20 mouse cellular contexts compared by ENCODE assay signal in genomic region chr17:12292356-12292755, GRCm38 (mm10). TPM values are rescaled to one million over a fixed set of nuclear protein-coding genes. Genes with fewer than 3 reads are reported as not detected.
DNase-seq lines count a peak whose midpoint lies in the region; ATAC-seq and TF ChIP-seq lines count a peak whose summit lies in the region.
"Had no signal": no experiment of that assay in that cellular context is flagged by ENCODE, and none has a peak within 500 bp of the region (broad histone marks: within the 10 kb centered on the region; RNA-seq: fewer than 3 reads in every experiment).

No protein-coding gene starts in this region.

- H3K4me1 ChIP-seq in midbrain, embryonic 11.5 days (ENCODE audit: control insufficient read depth, insufficient read depth, low read length): peaks cover 6% of the 10 kb centered on the region
- peaks cover 22% of the 10 kb centered on the region for H3K4me1 ChIP-seq in midbrain, embryonic 10.5 days
- peaks cover 31% of the 10 kb centered on the region for H3K4me1 ChIP-seq in embryonic fibroblast, embryonic 13.5 days (ENCODE audit: control insufficient read depth, insufficient read depth, low read length)

- no peak overlapping the region for H3K9ac ChIP-seq in midbrain, embryonic 11.5 days (ENCODE audit: low read length)

- H3K9me3 ChIP-seq in midbrain, embryonic 11.5 days (ENCODE audit: control insufficient read depth, low read length): no peaks in the 10 kb centered on the region
- H3K9me3 ChIP-seq in midbrain, embryonic 10.5 days (replicated peaks): peaks cover 10% of the 10 kb centered on the region

- no peak for TF ChIP-seq POLR2A in embryonic fibroblast, embryonic 13.5 days (IDR thresholded peaks at IDR 0.05; ENCODE audit: low read depth, low read length)

- no peak for TF ChIP-seq CTCF in gastrocnemius, adult 2 months (IDR thresholded peaks at IDR 0.05)
- no peak for TF ChIP-seq CTCF in embryonic fibroblast, embryonic 13.5 days (IDR thresholded peaks at IDR 0.05; ENCODE audit: borderline replicate concordance, insufficient read depth, low read length)

- no peak overlapping the region for H3K4me2 ChIP-seq in midbrain, embryonic 11.5 days

- intact Hi-C loops in gastrocnemius, adult 2 months (cut with DNase I): loop anchor here (2.0 kb wide), 1 partner anchor 24 kb away; no protein-coding TSS in a partner anchor

- no peak for DNase-seq in gastrocnemius, adult 2 months
- DNase-seq in gastrocnemius, adult 18-20 months (ENCODE audit: low spot score): no peak
- DNase-seq in heart, adult 11 months: peak; percentile 72
- no peak for DNase-seq in heart, adult 8-10 months (ENCODE audit: low spot score)
- peak; percentile 69 for DNase-seq in midbrain, embryonic 11.5 days (ENCODE audit: low spot score, missing footprints)
- no peak for DNase-seq in midbrain, embryonic 10.5 days (ENCODE audit: low spot score)
- no peak for DNase-seq in retina, embryonic 14.5 days (ENCODE audit: low spot score)
- DNase-seq: adrenal gland, adult 2 months; adrenal gland, adult 8-10 months; adrenal gland, postnatal 10 days; adrenal gland, postnatal 25 days; adrenal gland, postnatal 36 days; B cell, adult 2 months; cerebellum, adult 11 months; cerebellum, adult 11-12 months had no signal

- no peaks in the 10 kb centered on the region for H3K36me3 ChIP-seq in midbrain, embryonic 11.5 days (ENCODE audit: control insufficient read depth, insufficient read depth, low read length)
- H3K36me3 ChIP-seq in midbrain, embryonic 10.5 days: peaks cover 12% of the 10 kb centered on the region

- H3K4me3 ChIP-seq in gastrocnemius, adult 2 months: no peak overlapping the region
- H3K4me3 ChIP-seq in midbrain, embryonic 11.5 days (ENCODE audit: low read depth, low read length): no peak overlapping the region
- H3K4me3 ChIP-seq in midbrain, embryonic 10.5 days: no peak overlapping the region
- no peak overlapping the region for H3K4me3 ChIP-seq in embryonic fibroblast, embryonic 13.5 days (ENCODE audit: insufficient read depth, low read length)

- WGBS in midbrain, embryonic 11.5 days: 96% methylated on average over 1 of the region's 1 CpGs
- WGBS in midbrain, embryonic 10.5 days: 96% methylated on average over 1 of the region's 1 CpGs

- peak overlapping the region; percentile 62 for H3K27ac ChIP-seq in gastrocnemius, adult 2 months
- no peak overlapping the region for H3K27ac ChIP-seq in midbrain, embryonic 11.5 days (ENCODE audit: low read depth, low read length)
- H3K27ac ChIP-seq in midbrain, embryonic 10.5 days (replicated peaks): no peak overlapping the region
- H3K27ac ChIP-seq in embryonic fibroblast, embryonic 13.5 days (ENCODE audit: insufficient read depth, low read length): peak overlapping the region; percentile 10; the same call in 1 of the 2 replicates

- no peak for ATAC-seq in midbrain, embryonic 11.5 days (ENCODE audit: low FRiP score)
- ATAC-seq: activated CD4-positive, CD25-positive, alpha-beta regulatory T cell, adult 4 months; CD4-positive, CD25-positive, alpha-beta regulatory T cell, adult 4 months had no signal

- H3K27me3 ChIP-seq in midbrain, embryonic 11.5 days (ENCODE audit: control insufficient read depth, insufficient read depth, low read length): no peaks in the 10 kb centered on the region
- no peaks in the 10 kb centered on the region for H3K27me3 ChIP-seq in midbrain, embryonic 10.5 days (ENCODE audit: low read depth, poor library complexity, severe bottlenecking)
- H3K27me3 ChIP-seq: CH12.LX, Patski had no signal

RNA-seq across cellular contexts. Expression of gene Map3k4, which starts 26.2 kb away (rescaled TPM):
- 10 to 100 TPM; 29.5 to 36.6 TPM for total RNA-seq in gastrocnemius, adult 2 months (2021)
- total RNA-seq in gastrocnemius, adult 18-20 months (2021): 10 to 100 TPM; 31.5 to 39.0 TPM
- 10 to 100 TPM; 39.7 to 57.5 (median 49.8) TPM for total RNA-seq in heart, adult 8-10 months (2022)
- polyA plus RNA-seq in midbrain, embryonic 11.5 days (2014; fragmentation: Nextera tagmentation; extraction: Ambion mirVana): 46.3 and 51.3 TPM in 2 replicates
- 42.3 and 45.3 TPM in 2 replicates for polyA plus RNA-seq in midbrain, embryonic 10.5 days (2016; fragmentation: Nextera tagmentation; extraction: Ambion mirVana)
- polyA plus RNA-seq in embryonic fibroblast, embryonic 13.5 days (2011; ENCODE audit: insufficient read length, low read depth, missing spikeins): 13.9 and 14.8 TPM in 2 replicates

Comparison
In these comparisons a context has a peak if more than half of its experiments do, and no peak if none do; other contexts are left out.
1. DNase-seq: peak in heart, adult 11 months (single experiment) and midbrain, embryonic 11.5 days (single experiment); none in gastrocnemius, adult 2 months (single experiment), gastrocnemius, adult 18-20 months (single experiment), heart, adult 8-10 months (single experiment), midbrain, embryonic 10.5 days (single experiment) and retina, embryonic 14.5 days (single experiment).
2. H3K27ac ChIP-seq: peak in gastrocnemius, adult 2 months (single experiment) and embryonic fibroblast, embryonic 13.5 days (single experiment); none in midbrain, embryonic 11.5 days (single experiment) and midbrain, embryonic 10.5 days (single experiment).